Mouse (Mus musculus) limb, embryonic 10.5 days (tissue): ENCODE results near the gene Tmem265. TPM values are rescaled to one million over a fixed set of nuclear protein-coding genes. Genes with fewer than 3 reads are reported as not detected.

Experiments used
- DNase-seq: peaks from one replicate; pipeline ENCODE4 v3.0.0-alpha.2; 2017; ENCODE audit warnings: low spot score
- H3K27ac ChIP-seq: fragments of 300-500 bp; sonication (generic); 2 replicates; pipeline ENCODE4 v1.5.1; 2016; ENCODE audit warnings: mild to moderate bottlenecking
- H3K27me3 ChIP-seq: fragments of 300-500 bp; sonication (generic); 2 replicates; pipeline ENCODE4 v1.6.1; 2016; ENCODE audit warnings: low read depth, mild to moderate bottlenecking; ENCODE audit not compliant: poor library complexity, severe bottlenecking
- H3K36me3 ChIP-seq: fragments of 300-500 bp; sonication (generic); 2 replicates; pipeline ENCODE4 v1.6.1; 2016; ENCODE audit warnings: mild to moderate bottlenecking, moderate library complexity
- H3K4me1 ChIP-seq: fragments of 300-500 bp; sonication (generic); 2 replicates; pipeline ENCODE4 v1.6.1; 2016
- H3K4me3 ChIP-seq: fragments of 300-500 bp; sonication (generic); 2 replicates; pipeline ENCODE4 v1.5.1; 2016; ENCODE audit warnings: mild to moderate bottlenecking, moderate library complexity
- H3K9me3 ChIP-seq: fragments of 300-500 bp; sonication (generic); replicated peaks from 2 replicates; pipeline ENCODE4 v1.6.1; 2016; ENCODE audit warnings: mild to moderate bottlenecking
- WGBS: fragments of 180-500 bp; shearing (Covaris S2); methylation state at CpG from one replicate; pipeline ENCODE4 v1.1.7; 2016; 5-methylcytosine and 5-hydroxymethylcytosine counted together
- polyA plus RNA-seq: library from polyadenylated mRNA; unstranded; fragments of >200 nt; fragmentation: Nextera tagmentation; extraction: Ambion mirVana; gene quantifications from 2 replicates; pipeline ENCODE4 v1.2.1, GENCODE M21; 2016

Gene Tmem265
- polyA plus RNA-seq, 1 experiment from 2014 or later: 4.1 TPM

DNA sequence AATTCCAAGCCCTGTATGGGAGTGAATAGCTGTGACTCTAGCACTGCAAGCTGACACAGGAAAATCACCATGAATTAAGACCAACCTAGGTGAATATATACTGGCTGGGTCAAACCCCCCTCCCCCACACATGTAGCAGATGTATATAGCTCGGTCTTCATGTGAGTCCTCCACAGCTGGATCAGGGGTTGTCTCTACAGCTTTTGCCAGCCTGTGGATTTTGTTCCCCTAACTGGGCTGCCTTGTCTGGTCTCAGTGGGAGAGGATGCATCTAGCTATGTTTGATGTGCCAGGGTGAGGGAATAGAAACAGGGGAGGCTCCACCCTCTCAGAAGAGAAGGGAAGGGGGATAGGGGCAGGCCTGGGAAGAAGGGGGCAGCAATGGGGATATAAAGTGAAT lies 55.1 kb downstream of the Tmem265 start:
- no peaks in the 10 kb centered on the region for H3K27me3 ChIP-seq
- WGBS: 88% methylated on average over 1 of the region's 1 CpGs
- H3K4me3 ChIP-seq: no peak overlapping the region
- no peaks in the 10 kb centered on the region for H3K9me3 ChIP-seq
- peaks cover 27% of the 10 kb centered on the region for H3K36me3 ChIP-seq
- H3K27ac ChIP-seq: no peak overlapping the region
- H3K4me1 ChIP-seq: peaks cover 27% of the 10 kb centered on the region
- no peak for DNase-seq

Other genes starting within 250 kb of the Tmem265 start
- gene Zfp768, start 215.8 kb upstream of the Tmem265 start, polyA plus RNA-seq: 23.1 and 23.8 TPM in 2 replicates
- gene Zfp747, start 185.3 kb upstream of the Tmem265 start, polyA plus RNA-seq: 7.9 and 9.5 TPM in 2 replicates
- 5.2 and 7.2 TPM in 2 replicates for gene 9130019O22Rik, start 174.2 kb upstream of the Tmem265 start, polyA plus RNA-seq
- 5.7 and 7.0 TPM in 2 replicates for gene E430018J23Rik, start 167.8 kb upstream of the Tmem265 start, polyA plus RNA-seq
- gene Zfp764, start 154.6 kb upstream of the Tmem265 start, polyA plus RNA-seq: 6.2 and 7.9 TPM in 2 replicates
- gene Zfp688, start 139.3 kb upstream of the Tmem265 start, polyA plus RNA-seq: 29.5 and 37.0 TPM in 2 replicates
- 14.2 and 14.5 TPM in 2 replicates for gene Zfp689, start 112.2 kb upstream of the Tmem265 start, polyA plus RNA-seq
- 41.0 and 46.9 TPM in 2 replicates for gene Prr14, start 101.8 kb upstream of the Tmem265 start, polyA plus RNA-seq
- 11.4 and 12.5 TPM in 2 replicates for gene Fbrs, start 82.2 kb upstream of the Tmem265 start, polyA plus RNA-seq
- gene Srcap, start 49.4 kb upstream of the Tmem265 start, polyA plus RNA-seq: 70.9 and 80.4 TPM in 2 replicates
- gene Gm42715, start 41.8 kb upstream of the Tmem265 start, polyA plus RNA-seq: 15.4 and 17.1 TPM in 2 replicates
- gene Phkg2, start 11.9 kb downstream of the Tmem265 start, polyA plus RNA-seq: 34.1 and 39.6 TPM in 2 replicates
- gene Ccdc189, start 27.2 kb downstream of the Tmem265 start, polyA plus RNA-seq: 9.4 and 12.4 TPM in 2 replicates
- gene Rnf40, start 27.4 kb downstream of the Tmem265 start, polyA plus RNA-seq: 62.2 and 69.6 TPM in 2 replicates
- gene Zfp629, start 54.4 kb downstream of the Tmem265 start, polyA plus RNA-seq: 29.0 and 32.9 TPM in 2 replicates
- 77.9 and 79.5 TPM in 2 replicates for gene Bcl7c, start 147.5 kb downstream of the Tmem265 start, polyA plus RNA-seq
- gene Ctf1, start 151.3 kb downstream of the Tmem265 start, polyA plus RNA-seq: 11.1 and 14.2 TPM in 2 replicates
- gene Ctf2, start 170.8 kb downstream of the Tmem265 start, polyA plus RNA-seq: 0.28 and 0.73 TPM in 2 replicates
- 9.4 and 10.8 TPM in 2 replicates for gene Fbxl19, start 183.2 kb downstream of the Tmem265 start, polyA plus RNA-seq
- 15.2 and 16.0 TPM in 2 replicates for gene Orai3, start 208.4 kb downstream of the Tmem265 start, polyA plus RNA-seq
- 21.9 and 24.2 TPM in 2 replicates for gene Setd1a, start 215.3 kb downstream of the Tmem265 start, polyA plus RNA-seq
- gene Gm49388, start 224.2 kb downstream of the Tmem265 start, polyA plus RNA-seq: not detected in 2 replicates
- 5.5 and 8.2 TPM in 2 replicates for gene Hsd3b7, start 239.2 kb downstream of the Tmem265 start, polyA plus RNA-seq